Mouse (Mus musculus) brain, embryonic 14.5 days (tissue): ENCODE measurements at regions not wholly inside any gene's neighbourhood (a gene's known extent, or its start where the extent isn't known, plus 50 kb on each side); places are given as distances from the start of the nearest gene placed in this dataset.
A peak's percentile ranks its signal among the peaks of the same experiment; 100 is the strongest.

Source experiments
- DNase-seq: peaks from one replicate; pipeline ENCODE4 v3.0.0-alpha.2; 2011; ENCODE audit warnings: low read depth
- CTCF ChIP-seq: fragments of 200-500 bp; IDR thresholded peaks from 2 replicates; pipeline ENCODE4 v1.5.1; 2012; ENCODE audit warnings: inconsistent platforms, mild to moderate bottlenecking, moderate library complexity, borderline replicate concordance; ENCODE audit not compliant: insufficient read depth, insufficient read length; ENCODE audit errors: extremely low read depth
- POLR2A ChIP-seq: fragments of 200-500 bp; IDR thresholded peaks from 2 replicates; pipeline ENCODE4 v1.6.1; 2012; ENCODE audit warnings: mild to moderate bottlenecking, inconsistent platforms, borderline replicate concordance; ENCODE audit not compliant: poor library complexity, insufficient read depth, insufficient read length, severe bottlenecking; ENCODE audit errors: extremely low read depth

DNA sequence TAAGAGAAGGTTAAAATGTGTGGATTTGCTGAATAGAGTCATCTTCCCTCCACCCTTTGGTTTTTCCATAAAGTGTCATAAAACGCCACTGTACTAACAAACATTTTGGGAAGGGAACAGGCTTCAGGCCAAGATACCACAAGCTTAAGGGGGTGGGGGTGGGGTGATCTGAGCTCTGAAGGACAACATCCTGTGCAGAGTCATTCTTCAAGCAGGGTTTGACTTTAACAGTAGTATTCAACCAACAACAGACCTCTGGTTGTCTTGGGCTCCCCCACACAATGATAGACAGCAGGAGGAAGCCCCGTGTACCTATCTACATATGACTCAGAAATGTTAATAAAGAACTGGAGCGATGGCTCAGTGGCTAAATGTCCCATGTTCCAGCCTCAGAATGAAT is 118.9 kb upstream of the Maf start:
- DNase-seq, result no peak
- no peak for TF ChIP-seq CTCF

DNA sequence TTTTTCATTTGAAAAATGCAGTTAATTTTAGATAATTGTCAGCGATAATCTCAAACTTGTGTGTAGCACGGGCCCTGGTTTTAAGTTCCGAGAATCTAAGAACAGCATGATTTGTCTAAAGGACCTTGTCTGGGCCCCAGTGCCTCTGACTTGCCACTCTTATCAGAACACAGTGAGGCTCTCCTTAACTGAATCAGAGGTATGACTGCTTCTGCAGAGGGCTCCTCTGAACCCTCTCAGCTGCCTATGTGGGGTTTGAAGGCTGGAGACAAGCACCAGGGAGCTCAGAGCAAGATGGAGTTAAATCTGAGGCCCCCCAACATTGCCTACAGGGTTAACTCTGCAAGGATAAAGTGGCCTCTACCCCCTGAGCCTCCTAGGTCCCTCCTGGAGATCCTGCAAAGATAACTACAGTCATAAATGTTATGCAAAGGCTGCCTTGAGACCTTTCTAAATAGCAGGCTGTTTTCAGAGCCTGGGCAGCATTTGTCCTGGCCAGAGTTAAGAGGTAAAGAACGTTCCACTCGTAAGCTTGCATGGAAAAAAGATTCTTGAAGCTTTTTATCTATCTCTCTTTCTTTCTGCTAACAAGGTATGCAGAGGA is 118.4 kb upstream of the Maf start:
- TF ChIP-seq CTCF (no peak), POLR2A (no peak)
- no peak for DNase-seq

DNA sequence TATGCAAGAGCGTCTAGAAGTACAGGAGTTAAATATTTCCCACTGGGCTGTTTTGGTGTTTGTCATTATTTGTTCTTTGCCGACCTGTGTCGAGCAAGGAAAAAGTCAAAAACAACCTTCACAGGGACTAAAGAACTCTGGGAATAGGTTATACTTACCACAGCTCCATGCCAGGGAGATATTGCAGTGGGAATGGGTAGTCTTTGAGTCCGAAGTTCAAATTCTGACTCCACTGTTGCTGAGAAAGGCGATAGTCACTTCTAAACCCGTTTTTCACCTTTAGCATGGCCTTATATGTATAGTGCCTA is 116.8 kb upstream of the Maf start:
- TF ChIP-seq POLR2A (no peak), CTCF (no peak)
- no peak for DNase-seq

DNA sequence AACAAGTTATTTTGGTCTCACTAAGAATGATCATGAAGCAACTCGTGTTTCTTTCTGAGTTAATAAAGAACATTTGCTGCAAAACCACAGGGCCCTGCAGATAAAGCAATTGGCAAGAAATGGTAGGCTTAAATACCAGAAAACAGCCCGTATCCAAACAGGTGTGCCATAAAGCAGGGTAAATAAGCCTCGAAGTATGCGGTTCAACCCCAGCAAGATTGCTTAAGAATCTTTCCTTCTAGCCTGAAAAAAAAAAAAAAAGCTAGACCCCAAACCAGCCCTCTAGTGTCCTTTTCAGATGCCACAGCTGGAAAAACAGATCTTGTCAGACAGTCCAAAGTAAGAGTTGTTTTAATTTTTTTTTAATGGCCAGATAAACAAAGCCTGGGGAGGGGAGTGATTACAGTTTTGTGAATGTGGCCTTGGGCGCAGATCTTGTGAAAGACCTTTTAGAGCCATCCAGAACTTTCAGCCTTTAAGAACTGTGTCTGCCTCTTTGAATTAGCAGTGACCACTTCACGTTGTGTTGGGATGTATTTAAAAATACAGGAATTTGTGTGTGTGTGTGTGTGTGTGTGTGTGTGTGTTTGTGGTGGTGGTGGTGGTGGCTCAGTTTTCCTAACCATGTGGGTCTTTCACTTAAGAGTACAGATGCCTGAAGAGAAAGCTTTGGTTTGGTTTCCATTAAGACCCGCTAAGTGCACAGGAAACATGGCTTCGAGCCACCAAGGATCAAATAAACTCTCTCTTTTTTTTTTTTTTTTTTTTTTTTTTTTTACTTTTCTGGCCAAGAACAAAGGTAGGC is 116.3 kb upstream of the Maf start:
- TF ChIP-seq CTCF (no peak), POLR2A (no peak)
- peak; percentile 7 for DNase-seq

DNA sequence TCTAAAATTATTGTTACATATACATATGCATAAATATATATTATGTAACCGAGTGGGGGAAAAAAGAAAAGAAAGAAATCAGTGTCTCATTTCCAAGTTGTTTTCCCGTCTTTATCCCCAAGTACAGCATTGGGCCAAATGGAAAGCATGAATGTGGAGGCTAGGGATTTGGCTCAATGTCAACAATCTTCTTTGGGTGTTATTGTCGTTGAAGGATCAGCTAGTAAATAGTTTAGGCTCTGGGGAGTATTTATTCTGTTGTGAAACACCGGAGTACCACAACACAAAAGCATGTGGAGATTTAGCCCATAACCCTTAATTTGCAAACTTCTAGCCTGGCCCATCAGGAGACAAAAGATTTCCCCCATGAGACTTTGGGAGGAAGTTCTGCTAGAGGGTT is 105.8 kb upstream of the Maf start:
- TF ChIP-seq CTCF (no peak), POLR2A (no peak)
- DNase-seq, result peak; percentile 6

DNA sequence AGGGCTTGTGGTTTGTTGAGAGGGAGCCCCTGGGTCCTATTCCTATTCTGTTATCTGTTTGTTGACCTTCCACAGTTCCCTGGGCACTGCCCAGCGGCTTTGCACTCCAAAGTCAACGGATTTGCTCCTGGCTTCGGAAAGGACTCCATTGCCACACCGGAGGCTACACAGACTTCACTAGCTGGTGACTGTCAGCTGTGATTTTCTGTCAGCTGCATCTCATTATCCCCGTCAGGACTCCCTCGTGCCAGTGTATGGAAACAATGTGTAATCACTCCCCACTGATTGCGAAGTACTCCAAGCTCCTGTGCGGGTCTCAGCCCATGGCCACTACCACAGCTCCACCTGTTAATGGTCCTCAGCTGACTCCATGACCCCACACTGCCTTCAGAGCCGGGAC is 99.0 kb upstream of the Maf start:
- peak; percentile 76 for DNase-seq
- no peak for TF ChIP-seq CTCF

DNA sequence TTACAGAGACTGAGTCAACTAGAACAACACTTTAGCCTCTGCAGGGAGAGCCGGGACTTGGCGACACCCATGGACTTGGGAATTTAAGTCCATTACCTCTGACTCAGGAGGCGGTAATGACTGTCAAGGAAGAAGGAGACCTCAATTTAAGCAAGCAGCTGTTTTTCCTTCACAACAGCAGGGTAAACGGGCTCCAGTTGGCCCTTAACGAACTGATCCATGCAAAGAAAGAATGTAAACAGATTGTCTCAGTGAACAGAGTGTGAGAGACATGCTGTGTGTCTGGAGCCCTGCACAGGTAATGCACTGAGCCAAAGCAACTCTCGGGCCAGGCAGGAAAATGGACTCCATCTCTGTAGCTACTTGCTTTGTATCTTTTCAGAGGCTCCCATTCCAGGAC is 98.5 kb upstream of the Maf start:
- no peak for TF ChIP-seq POLR2A
- no peak for TF ChIP-seq CTCF
- DNase-seq, result peak; percentile 30

DNA sequence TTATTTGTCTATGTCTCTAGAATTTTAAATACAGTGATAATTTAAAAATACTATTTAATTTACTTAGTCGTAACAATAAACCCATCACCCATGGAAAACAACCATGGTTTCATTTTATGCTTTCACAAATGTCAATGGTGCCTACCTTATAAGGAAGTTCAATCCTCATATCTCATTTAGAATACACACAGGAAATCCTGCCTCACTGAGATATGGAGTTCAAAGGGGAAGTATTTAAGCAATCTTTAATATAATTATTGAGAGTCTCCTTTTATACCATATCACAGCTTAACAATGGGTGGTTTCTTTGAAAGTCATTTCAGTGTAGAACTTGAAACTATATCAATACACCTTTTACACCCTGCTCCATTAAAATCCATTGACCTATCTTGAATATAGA is 86.0 kb upstream of the Maf start:
- TF ChIP-seq CTCF, result no peak
- no peak for TF ChIP-seq POLR2A
- DNase-seq, result no peak

DNA sequence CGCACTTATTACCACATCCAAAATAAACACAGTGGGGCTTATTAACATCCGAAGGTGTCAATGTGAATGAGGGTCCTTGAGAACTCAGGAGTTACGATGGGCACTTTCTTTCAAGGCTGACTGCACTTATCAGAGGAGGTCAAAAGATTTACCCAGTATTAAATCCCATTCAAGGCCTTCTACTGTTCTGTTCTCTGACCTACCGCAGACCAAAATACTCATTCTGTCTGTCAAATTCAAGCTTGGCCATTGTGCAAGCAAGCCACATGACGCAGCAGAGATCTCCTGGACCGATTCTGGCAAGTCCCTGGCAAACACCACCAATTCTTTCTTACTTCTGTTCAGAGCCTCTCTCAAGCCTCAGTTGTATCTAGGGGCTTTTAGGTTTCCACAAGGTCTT is 80.8 kb upstream of the Maf start:
- peak; percentile 43 for DNase-seq

DNA sequence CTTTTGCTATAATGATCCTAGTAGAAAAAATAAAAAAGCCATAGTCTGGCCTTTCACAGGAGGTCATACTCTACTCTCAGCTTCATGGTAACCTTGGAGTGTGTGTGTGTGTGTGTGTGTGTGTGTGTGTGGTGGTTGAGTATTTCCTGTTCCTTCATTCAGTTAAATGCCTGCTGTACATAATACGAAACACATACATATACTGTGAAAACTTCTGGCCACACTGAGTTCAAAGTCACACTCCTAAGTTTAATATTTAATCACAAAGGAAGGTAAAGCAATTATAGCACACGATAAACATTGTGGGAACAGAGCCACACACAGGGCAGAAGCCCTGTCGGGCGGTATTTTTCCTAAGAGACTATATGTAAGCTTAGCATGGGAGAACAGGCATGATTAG is 78.6 kb upstream of the Maf start:
- DNase-seq, result no peak
- TF ChIP-seq CTCF (no peak), POLR2A (no peak)

More for the DNA sequence above, 80.8 kb upstream of the Maf start:
- TF ChIP-seq POLR2A, result no peak
- TF ChIP-seq CTCF, result no peak

DNA sequence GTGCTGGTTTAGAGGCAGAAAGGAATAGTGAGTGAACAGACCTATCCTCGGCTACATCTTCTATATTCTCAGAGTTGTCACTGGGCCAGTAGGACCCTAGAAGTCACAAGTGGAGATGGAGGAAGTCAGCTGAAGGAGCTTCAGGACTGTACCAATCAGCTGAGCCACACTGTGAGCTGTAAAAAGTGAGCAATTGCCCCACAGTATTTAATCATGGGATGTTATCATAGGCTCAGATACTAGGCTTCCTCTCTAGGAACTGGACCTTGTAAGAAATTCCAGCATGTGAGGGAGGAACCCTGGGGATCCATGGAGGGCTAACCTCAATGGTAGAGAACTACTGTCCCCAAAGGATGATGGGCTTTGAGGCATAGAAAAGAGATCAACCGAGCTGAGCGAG is 78.2 kb upstream of the Maf start:
- no peak for TF ChIP-seq POLR2A
- no peak for TF ChIP-seq CTCF
- no peak for DNase-seq

DNA sequence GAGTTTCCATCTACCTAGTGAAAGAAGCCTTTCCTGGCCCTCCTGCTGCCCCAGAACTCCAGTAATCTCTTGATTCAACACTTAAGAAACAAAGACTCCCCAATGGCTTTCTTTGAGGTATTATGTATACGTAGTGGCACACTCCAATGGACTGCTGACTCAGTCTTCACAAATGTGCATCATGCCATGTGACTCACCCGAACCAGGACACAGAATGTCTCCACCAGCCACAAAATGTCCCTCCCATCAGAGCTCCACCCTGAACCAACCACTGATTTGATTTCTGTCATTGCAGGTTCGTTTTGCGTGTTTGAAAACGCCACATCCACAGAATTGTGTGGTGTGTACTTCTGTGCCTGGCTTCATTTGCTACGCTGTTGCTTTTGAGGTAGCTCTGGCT is 75.8 kb upstream of the Maf start:
- no peak for TF ChIP-seq CTCF
- TF ChIP-seq POLR2A, result no peak
- DNase-seq, result no peak
